Mouse (Mus musculus): ENCODE results near the gene Ubash3b. TPM values are rescaled to one million over a fixed set of nuclear protein-coding genes. Genes with fewer than 3 reads are reported as not detected.

Ubash3b gene
- 10 to 100 TPM; 27.9 to 28.1 TPM for total RNA-seq (2021)

DNA sequence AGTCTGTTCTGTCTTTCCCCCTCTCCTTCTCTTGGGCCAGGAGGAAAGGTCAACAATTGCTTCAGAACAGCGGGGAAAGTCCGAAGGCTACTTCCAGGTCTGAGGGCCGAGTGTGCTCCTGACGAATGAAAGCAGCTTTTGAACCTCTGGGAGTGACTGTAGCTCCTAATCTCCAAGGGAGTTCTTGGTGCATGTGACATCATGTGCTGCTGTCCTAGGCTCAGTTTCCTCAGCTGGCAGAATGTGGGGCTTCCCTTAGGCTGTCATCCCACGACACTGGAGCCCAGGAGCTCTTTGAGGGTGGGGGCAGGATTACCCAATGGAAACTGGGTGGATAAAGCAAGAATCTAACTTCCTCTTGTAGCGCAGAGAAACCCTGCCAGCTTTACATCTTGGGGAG, at the start of gene Ubash3b:
Ubash3b (minus strand) TSS at position 285 of the 400 bp plus-strand sequence.
- no peak for DNase-seq

DNA sequence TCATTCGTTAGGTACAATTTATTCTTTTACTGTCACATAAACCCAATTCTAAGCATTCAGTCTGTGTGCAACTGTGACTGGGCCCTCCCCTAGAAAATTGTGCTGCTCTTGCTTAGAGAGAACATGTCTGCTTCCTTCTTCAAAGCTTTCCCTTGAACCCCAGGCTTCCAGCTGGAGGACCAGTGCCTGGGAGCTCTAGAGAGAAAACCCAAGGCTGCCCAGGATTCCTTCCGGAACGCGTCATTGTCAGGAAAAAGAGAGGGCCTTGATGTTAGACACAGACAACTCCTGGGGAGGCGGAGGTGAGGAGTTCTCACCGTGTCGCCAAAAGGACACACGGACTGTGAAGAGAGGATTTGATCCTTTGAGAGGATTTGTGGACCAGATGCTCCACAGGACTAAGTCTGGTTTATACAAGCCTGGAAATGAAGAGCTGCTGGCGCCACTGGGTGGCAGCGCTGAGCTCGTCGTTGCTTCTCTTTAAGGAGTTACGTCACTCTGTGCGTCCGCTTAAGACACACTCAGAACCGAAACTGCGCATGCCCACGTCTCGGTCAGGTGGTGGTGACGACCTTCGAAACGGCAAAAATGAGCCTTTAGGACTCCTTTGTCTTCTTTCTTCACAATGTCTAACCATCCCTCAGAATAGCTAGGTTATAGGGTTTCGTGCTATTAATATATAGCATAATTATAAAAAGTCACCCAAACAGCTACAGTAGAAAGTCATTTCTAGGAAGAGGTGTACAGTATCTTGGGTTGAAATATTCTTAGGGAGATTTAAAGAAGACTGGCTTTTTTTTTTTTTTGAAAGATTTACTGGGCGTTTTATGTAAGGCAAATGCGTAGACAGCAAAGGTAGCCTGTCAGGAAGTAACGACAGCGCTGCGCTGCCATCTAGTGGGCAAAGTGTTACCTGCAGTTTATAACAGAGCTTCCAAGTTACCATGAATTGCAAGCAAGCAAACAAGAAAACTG, 45.9 kb upstream of the Ubash3b start:
- peak; percentile 85 to 87 for DNase-seq

DNA sequence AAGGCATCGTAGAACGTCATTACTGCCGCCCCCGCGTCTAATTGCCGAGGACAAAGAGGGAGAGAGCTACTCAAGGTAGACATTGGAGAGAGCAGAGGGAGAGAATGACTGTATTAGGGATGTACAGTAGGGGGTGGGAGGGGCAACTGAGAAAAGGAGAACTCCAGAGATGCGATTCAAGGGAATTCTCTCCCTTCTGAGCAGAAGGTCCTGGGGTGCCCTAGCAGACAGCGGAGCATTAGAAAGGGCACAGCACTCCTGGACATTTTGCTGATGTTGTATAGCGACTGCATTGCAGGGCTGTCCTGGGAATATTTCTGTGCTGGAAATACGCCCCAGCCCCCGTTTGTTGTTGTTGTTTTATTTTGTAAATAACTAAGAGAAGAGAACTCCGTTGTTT, 45.2 kb upstream of the Ubash3b start:
- no peak for DNase-seq

DNA sequence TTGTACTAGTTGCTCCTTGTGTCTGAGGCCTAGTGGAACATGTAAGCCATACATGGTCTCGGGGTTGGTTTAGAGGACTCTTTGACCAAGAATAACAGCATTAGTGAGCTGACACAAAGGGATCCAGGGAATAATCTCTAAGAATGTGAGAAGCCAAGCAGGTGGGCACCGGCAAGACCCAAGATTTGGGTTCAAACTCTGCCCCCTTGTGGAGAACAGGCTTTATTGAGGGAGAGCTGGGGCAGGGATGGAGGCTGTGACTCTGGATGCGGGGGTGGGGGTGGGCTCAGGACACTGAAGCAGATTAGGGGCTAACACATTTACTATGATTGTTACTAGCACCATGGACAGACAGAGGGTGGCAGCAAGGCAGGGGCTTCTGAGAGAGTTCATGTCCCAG, 43.8 kb upstream of the Ubash3b start:
- DNase-seq, result no peak

DNA sequence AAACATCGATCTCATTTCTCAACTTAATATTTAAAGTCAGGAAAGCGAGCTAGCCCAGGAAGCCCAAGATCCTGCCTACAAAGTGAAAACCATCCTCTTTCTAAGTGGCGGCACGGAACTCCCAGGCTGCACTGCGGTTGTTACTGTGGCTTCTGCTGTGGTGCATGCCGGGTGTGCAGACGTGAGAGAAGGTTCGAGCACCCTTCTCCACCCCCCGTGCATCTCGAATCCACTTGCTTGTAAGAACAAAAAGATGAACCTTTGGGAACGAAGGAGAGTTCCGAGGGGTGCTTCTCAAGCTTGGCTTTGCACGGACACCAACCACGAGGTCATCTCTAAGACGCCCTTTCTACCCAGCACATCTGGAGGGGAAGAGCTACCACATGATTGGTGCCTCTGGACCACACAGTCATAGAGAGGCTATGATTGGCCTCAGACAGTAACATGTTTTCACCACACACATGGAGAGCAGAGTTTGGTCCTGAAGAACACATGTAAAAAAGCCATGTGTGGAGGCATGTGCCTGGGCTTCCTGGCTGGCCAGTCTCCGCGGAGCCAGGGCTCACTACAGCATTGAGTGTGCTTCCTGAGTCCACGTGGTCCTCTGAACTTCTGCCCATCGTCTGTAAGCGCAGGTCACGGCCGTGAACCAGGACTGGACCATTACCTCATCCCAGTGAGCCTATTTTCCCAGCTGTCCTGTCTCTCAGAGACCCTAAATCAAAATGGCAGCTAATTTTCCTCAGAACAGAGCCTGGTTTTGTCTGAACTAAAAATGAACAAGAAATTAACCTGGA, 38.2 kb upstream of the Ubash3b start:
- no peak for DNase-seq

DNA sequence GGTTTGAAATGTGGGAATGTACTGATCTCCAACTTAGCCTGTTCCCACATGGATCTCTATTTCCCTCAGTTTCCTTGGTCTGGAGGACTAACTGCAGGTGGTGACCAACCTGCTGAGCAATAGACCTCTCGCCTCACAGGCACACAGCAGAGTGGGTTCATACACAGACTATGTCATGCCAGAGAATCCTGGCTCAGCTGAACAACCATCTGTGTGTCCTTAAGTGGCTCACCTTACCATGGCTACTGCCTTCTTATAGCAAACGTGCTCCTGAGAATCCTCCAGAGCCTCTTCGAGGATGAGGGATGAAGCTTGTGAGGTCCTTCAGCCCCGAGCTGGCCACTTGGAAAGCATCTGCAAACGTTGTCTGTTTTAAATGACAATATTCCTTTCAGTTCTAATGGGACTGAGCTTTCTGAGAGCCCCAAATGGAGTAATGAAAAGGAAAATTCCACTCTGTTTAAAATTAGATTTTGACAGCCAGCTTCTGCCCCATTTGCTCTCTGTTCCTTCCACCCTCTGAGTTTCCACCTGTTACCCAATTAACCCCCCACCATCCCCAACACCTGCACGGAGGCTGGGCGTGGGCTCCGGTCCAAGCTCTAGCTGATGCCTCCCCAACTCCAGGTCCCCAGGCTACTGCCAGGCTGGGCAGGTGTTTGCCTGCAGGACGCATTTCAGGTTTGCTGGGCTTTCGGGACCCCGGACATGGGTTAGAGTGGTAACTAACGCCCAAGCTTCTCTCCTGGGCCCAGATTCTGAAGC, 37.2 kb upstream of the Ubash3b start:
- DNase-seq, result peak in 1 of 2 experiments; percentile 45

DNA sequence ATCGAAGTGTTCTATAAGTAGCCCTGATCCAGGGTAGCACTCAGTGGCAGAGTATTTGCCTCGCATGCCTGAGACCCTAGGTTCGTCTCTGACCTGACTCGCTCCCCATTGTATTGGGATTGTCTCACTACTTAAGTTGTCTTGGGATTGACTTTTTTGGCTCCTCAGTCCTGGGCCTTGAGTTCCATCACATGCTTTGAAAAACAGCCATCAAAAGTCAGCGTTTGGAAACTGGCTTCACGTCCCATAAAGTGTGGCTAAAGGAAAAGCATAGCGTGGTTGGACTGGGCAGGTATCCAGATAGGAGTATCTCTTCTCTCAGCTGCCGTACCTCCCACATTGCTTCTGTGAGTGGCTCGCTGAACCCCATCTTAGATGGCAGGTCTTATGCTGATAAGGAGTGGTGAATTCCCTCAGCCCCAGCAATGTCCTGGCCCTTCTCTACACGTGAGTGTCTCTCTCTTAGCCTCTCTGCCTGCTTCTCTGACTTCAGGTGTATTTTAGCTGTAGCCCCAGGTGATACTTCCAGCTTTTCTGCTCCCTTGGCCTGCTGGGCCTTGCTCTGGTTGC, 34.3 kb upstream of the Ubash3b start:
- DNase-seq, result no peak

DNA sequence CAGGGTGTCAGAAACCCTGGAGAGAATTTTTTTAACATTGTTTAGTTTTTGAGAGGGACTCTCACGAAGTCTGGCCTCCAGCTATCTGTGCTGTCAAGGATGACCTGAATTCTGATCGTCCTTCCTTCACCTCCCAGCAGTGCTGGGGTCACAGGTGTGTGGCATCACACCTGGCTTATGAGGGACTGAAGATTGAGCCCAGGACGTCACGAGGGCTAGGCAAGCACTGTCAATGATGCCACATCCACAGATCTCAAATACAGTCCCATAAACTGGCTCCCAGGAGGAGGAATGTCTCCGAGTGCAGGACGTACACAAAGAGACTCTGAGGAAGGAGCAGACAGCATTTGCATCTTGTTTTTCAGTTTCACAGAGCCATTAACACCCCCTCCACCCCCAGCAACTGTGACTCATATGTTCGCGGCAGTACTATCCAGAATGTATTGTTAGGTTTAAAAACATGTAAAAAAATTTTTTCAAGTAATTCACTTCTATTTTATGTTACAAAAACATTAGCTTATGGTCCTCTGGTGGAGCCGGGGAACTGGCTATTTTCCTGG, 30.2 kb upstream of the Ubash3b start:
- peak; percentile 56 to 61 for DNase-seq

DNA sequence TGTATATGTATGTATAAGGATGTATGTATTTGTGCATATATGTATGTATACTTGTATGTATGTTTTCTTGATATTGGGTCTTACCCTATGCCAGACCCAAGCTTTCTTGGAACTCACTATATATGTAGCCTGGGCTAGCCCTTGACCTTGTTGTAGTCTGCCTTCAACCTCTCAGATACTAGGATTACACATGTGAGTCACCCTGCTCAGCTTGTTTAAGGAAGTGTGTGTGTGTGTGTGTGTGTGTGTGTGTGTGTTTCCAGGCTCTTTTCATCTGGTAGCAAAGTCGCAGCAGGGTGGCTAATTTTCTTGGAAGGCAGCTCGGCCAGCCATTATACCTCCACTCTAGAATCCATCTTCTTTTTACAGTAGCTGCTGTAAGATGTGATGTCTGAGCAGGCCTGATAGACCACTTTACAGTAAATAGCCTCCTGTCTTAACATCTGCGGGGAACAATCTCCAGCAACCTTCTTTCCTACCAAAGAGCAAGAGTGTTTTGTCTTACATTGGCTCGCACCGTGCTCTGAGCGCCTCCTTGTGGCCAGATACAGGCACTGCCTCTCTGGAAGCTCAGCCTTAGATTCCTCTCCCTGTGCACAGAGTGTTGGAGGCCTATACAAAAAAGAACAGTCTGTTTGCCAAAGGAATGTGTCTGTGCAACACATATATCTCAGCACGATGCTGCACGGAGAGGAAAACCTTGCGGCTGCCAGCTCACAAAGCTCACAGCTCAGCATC, 29.4 kb upstream of the Ubash3b start:
- DNase-seq, result peak; percentile 82 to 83

DNA sequence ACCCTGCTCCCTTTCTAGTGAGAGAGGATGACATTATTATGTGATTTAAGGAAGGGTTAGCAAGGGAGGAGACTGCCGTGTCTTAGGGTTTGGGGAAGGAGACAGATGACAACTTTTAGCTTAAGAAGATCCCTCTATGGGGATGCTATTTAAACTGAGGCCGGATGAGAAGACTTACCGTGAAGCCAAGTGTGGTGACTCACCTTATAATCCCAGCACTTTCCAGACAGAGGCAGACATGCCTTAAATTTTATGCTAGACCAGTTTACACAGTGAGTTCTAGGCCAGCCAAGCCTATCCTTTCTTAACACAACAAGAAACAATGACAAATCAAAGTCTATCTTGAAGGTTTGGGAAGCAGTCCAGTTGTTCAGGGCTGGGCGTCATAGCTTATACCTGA, 26.4 kb upstream of the Ubash3b start:
- DNase-seq, result no peak

DNA sequence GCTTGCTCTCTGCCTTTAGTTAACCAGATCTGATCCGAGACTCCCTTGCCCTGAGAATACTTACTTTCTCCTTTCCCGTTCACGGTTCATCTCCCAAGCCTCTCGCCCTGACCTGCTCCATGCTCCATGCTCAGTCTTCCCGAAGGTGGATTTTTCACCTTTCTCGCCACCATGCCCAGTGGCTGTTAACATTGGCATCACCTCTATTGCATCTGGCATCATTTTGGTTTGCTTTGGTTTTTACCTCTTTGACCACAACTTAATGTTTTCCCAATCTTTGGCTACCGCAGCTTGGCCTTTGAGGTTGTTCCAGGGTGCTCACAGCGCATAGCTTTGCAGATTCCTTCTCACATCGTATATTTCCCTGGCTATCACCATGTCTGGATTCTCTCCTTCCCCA, 26.0 kb upstream of the Ubash3b start:
- no peak for DNase-seq

DNA sequence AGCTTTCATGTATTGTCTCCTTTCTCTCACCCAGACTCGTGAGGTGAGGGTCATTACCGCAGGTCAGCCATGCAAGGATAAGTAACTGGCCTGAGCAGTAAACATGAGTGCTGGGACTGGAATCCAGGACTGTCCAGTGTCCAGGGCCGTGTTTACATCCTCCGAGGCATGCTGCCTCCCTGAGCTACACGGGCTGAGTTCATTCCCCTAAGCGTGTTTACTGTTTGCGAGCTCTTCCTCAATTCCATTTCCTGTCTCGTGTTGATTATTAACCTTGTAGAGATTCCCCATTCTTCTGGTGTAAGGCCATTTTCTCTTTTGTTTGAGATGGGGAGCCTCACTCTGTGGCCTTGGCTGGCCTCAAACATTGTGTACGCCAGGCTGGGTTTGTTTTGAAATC, 23.8 kb upstream of the Ubash3b start:
- no peak for DNase-seq

DNA sequence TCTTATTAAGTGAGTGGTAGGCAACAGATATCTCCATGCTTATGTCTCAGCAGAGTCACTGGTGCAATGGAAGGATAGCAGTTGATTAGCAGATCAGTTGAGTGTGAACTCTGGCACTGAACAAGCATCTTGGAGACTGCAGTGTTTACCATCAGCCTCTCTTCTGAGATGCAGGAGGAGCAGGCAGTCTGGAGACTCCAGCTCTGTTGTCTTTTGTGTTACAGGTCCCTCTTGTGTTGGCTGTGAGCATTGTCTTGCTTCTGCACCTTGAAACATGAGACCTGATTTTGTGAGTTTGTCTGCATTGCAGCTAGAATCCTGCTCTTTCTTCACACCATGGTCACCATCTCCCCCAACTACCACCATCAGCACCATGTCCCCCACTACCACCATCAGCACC, 21.1 kb upstream of the Ubash3b start:
- peak in 1 of 2 experiments; percentile 52 for DNase-seq

DNA sequence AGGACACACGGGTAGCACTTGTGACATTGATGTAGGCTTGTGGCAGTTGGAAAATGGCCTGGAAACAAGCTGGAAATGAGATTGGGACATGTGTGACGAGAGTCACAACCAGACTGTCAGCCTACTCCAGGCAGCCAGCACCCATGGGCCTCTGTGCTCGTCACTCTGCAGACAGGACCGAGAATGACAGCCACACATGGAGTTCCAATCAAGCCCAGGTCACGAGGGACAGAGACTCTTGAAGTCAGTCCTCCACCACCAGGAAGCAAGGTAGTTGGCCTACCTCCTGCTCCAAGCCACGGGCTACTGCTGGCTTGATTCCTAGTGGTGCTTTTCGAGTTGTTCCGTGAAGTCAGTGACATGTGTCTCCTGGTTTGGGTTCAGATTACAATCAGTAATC, 20.3 kb upstream of the Ubash3b start:
- DNase-seq, result no peak

DNA sequence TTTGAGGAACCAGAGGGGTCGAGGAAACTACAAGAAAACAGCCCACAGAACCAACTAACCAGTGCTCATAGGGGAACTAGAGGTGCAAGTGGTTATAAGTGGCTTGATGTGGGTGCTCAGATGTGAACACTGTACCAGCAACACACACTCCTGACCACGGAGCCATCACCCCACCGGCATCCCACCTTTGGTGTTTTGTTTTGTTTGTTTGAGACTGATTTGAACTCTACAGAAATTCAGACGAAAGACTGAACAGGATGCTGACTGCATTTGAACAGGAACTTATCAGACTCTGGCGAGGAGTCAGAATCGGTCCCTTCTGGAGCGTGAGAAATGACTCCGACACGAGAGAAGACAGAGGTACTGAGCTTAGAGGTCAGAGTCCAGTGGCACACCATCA, 19.9 kb upstream of the Ubash3b start:
- no peak for DNase-seq

DNA sequence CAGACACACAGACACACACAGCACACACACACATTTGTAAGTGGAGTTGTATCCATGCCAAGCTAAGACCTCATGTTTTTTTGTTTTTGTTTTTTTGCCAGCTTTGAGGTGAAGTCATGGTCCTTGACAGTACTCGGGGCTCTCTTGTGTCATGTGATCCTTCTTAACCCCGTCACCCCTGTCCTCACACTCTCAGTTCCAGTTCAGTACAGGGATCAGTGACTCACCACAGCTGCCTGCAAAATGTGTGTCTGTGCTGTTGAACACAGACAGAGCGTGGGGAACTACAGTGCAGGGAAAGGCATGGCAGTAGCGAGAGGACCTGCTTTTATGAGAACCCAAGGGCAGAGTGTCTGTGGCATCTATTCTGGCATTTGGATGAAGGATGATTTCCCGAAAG, 17.6 kb upstream of the Ubash3b start:
- no peak for DNase-seq

DNA sequence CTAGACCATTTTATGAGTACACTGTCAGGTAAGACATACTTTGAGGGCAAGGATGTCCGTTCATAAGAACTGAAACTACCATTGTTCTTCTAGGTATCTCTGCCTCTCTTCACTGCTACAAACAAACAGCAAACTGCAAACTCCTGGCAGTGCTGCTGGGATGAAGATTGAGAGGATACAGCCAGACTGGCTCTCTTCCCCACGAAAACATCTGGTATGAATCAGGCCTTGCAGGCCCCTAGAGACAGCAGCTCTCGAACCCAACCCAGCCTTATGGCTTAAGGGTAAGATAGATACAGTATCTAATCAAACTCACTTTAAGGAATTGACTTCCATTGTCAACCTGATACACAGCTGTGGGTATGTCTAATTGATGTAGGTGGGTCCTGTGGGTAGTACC, 11.7 kb upstream of the Ubash3b start:
- no peak for DNase-seq

DNA sequence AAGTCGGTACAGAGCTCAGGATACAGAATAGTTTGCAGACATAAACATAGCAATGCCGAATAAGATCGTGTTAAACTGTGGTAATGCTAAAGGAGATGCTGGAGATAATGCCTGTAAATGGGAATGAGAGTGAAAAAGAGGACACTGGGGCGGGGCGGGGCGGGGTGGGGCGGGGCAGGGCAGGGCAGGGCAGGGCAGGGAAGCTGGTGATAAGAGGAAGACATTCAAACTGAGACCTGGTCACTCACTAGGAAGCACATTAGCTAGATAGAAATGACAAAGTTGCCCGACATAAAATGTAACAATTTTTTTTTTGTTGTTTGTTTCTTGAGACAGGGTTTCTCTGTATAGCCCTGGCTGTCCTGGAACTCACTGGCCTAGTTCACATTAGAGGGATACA, 10.9 kb upstream of the Ubash3b start:
- no peak for DNase-seq

DNA sequence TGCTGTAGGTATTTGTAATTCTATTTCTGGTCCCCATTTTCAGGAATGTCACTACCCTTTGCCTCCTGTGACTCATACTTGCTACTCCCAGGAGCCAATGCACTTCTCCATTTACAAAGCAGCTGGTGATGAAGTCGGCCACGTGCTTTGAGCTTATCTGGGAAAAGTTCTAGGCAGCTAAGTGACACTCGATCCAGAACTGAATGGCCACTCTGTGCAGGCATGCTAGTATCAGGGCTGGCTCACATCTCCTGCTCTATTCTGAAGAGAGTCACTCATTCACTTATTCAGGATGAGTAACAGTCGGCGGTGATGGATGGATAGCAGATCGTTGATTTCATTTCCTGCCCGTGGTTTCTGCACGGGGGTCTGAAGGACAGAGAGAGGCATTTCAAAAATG, 8.5 kb upstream of the Ubash3b start:
- no peak for DNase-seq

DNA sequence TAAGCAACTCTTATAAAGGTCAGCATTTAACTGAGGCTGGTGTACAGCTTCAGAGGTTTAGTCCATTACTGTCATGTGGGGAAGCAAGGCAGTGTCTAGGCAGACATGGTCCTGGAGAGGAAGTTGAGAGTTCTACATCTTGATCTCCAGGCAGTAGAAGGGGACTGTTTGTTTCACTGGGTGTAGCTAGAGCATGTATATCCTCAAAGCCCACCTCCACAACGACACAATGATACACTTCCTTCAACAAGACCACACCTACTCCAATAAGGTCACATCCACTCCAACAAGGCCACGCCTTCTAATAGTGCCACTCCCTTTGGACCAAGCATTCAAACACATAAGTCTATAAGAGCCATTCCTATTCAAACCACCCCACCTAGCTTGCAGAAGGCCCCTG, 7.2 kb upstream of the Ubash3b start:
- no peak for DNase-seq

DNA sequence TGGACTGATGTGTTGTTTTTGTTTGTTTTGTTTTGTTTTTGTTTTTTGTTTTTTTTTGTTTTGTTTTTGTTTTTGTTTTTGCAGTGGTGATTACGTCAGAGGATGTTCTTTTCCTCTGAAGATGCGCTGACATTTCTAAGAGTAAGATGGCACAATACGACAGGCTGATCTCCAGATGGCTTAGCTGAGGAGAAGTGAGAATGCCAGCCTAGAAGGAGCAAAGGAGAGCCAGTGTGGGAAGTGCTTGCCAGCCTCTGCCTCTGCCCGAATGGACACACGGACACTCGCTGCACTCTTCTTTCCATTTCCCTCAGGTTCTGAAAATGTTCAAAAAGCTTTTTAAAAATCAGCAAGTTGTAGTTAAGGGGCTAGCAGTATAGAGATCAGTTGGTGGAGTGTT, 6.7 kb upstream of the Ubash3b start:
- DNase-seq, result no peak

Data from layer of hippocampus, postnatal 36 days (tissue).